Mouse (Mus musculus): Measurements from ENCODE around the gene Gm13088.
"Not testable (repeated sequence)": the region's sequence is repeated elsewhere in the genome, so short reads cannot be mapped to it uniquely, and the experiment has no call there.

The Gm13088 gene

GRCm38 (mm10) chr4:143657146-143657545, at the start of gene Gm13088:
Gm13088 (minus strand) TSS chr4:143657246.
- not testable (repeated sequence) for DNase-seq (ENCODE audit: extremely low read depth, low read depth)

- no peak for DNase-seq (ENCODE audit: extremely low read depth, low read depth)
Observed at GRCm38 (mm10) chr4:143702611-143703010, 45.6 kb upstream of the Gm13088 start, which contains the start of gene Gm13089. Gm13089 (minus strand) TSS chr4:143702711.

DNA sequence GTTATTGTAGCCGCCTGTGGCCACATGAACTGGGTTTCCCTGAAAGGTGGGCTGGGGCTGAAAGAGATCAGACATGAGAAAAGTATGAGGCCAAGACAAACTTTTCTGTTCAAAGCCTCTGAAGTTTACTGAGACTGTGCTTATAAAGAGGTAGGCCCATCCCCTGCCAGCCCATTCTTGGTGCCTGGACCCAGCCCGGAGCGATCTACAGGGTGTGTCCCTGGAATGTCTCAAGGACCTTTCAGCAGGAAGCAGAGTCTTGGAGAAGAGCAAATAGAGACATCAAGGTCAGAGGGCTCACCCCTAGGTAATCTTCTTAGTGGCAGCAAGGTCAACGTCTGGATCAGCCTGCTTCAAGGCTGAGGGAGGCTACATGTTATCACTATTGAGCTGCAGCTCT, 38.9 kb downstream of the Gm13088 start:
- DNase-seq (ENCODE audit: extremely low read depth, low read depth), result not testable (repeated sequence)

GRCm38 (mm10) chr4:143614703-143615102, 42.3 kb downstream of the Gm13088 start, which contains the start of gene Gm13083:
Gm13083 (plus strand) TSS chr4:143615003.
- DNase-seq (ENCODE audit: extremely low read depth, low read depth), result not testable (repeated sequence)

GRCm38 (mm10) chr4:143611927-143612326, 45.1 kb downstream of the Gm13088 start:
- DNase-seq (ENCODE audit: extremely low read depth, low read depth), result not testable (repeated sequence)

Data from MEL-GATA-1-ER (cell line).